In genomic region chr5:106575098-106575497, GRCm38 (mm10) we compare ENCODE assay signal across 8 mouse cellular contexts. TPM values are rescaled to one million over a fixed set of nuclear protein-coding genes. Genes with fewer than 3 reads are reported as not detected.
DNase-seq lines count a peak whose midpoint lies in the region; ATAC-seq and TF ChIP-seq lines count a peak whose summit lies in the region.
"Had no signal": no experiment of that assay in that cellular context is flagged by ENCODE, and none has a peak within 500 bp of the region (broad histone marks: within the 10 kb centered on the region; RNA-seq: fewer than 3 reads in every experiment).

No protein-coding gene starts in this region.

- peaks cover 19% of the 10 kb centered on the region for H3K4me1 ChIP-seq in forebrain, embryonic 16.5 days (replicated peaks; ENCODE audit: control insufficient read depth, insufficient read depth, low read length)
- H3K4me1 ChIP-seq in intestine, embryonic 16.5 days (ENCODE audit: control insufficient read depth, insufficient read depth, low read length): peaks cover 6% of the 10 kb centered on the region; the same call in 1 of the 2 replicates
- H3K4me1 ChIP-seq in neural tube, embryonic 13.5 days (replicated peaks): peaks cover 25% of the 10 kb centered on the region

- no peak for DNase-seq in left cerebral cortex, adult 2 months (ENCODE audit: extremely low spot score in 1 of 2, low spot score in 2 of 2)
- DNase-seq in left cerebral cortex, adult 18-20 months (ENCODE audit: low spot score in 2 of 2): no peak
- no peak for DNase-seq in adipocyte (ENCODE audit: low spot score)
- DNase-seq in adrenal gland, postnatal 14 days: no peak

- H3K27me3 ChIP-seq in forebrain, embryonic 16.5 days (replicated peaks; ENCODE audit: control insufficient read depth, insufficient read depth, low read length): peaks cover 45% of the 10 kb centered on the region
- H3K27me3 ChIP-seq in intestine, embryonic 16.5 days (replicated peaks; ENCODE audit: control insufficient read depth, insufficient read depth, low read length): peaks cover 10% of the 10 kb centered on the region
- peaks cover 79% of the 10 kb centered on the region for H3K27me3 ChIP-seq in neural tube, embryonic 13.5 days

- no peak overlapping the region for H3K9ac ChIP-seq in forebrain, embryonic 16.5 days (replicated peaks; ENCODE audit: low read depth, low read length)
- H3K9ac ChIP-seq in intestine, embryonic 16.5 days (ENCODE audit: low read depth, low read length): no peak overlapping the region
- no peak overlapping the region for H3K9ac ChIP-seq in neural tube, embryonic 13.5 days

- intact Hi-C loops in left cerebral cortex, adult 2 months (cut with DNase I): no loop called here

- peak overlapping the region; percentile 63; the same call in 1 of the 2 replicates for H3K4me3 ChIP-seq in left cerebral cortex, adult 2 months
- H3K4me3 ChIP-seq in forebrain, embryonic 16.5 days (replicated peaks; ENCODE audit: low read length): no peak overlapping the region
- no peak overlapping the region for H3K4me3 ChIP-seq in intestine, embryonic 16.5 days (ENCODE audit: low read length)
- peak overlapping the region; percentile 53 for H3K4me3 ChIP-seq in neural tube, embryonic 13.5 days
- H3K4me3 ChIP-seq: myocyte had no signal

- H3K4me2 ChIP-seq in forebrain, embryonic 16.5 days (ENCODE audit: low read length): 0 out of 2 replicates have a peak overlapping the region, but pooled peaks have one; percentile 80
- H3K4me2 ChIP-seq in intestine, embryonic 16.5 days (ENCODE audit: low read depth, low read length): peak overlapping the region; percentile 100
- peak overlapping the region; percentile 88 for H3K4me2 ChIP-seq in neural tube, embryonic 13.5 days

- no peaks in the 10 kb centered on the region for H3K36me3 ChIP-seq in forebrain, embryonic 16.5 days (ENCODE audit: control insufficient read depth, insufficient read depth)
- H3K36me3 ChIP-seq in intestine, embryonic 16.5 days (ENCODE audit: control insufficient read depth, insufficient read depth, low read length): no peaks in the 10 kb centered on the region
- H3K36me3 ChIP-seq in neural tube, embryonic 13.5 days: no peaks in the 10 kb centered on the region

- 29% methylated on average over 4 of the region's 4 CpGs for WGBS in forebrain, embryonic 16.5 days
- 30% methylated on average over 4 of the region's 4 CpGs for WGBS in intestine, embryonic 16.5 days
- WGBS in neural tube, embryonic 13.5 days: 23% methylated on average over 4 of the region's 4 CpGs

- H3K27ac ChIP-seq in left cerebral cortex, adult 2 months: no peak overlapping the region
- H3K27ac ChIP-seq in forebrain, embryonic 16.5 days (ENCODE audit: low read length): no peak overlapping the region
- H3K27ac ChIP-seq in intestine, embryonic 16.5 days (ENCODE audit: low read length): no peak overlapping the region
- no peak overlapping the region for H3K27ac ChIP-seq in neural tube, embryonic 13.5 days (replicated peaks)

- H3K9me3 ChIP-seq in forebrain, embryonic 16.5 days (ENCODE audit: control insufficient read depth, low read length): peaks cover 2% of the 10 kb centered on the region; the same call in 1 of the 2 replicates
- H3K9me3 ChIP-seq in intestine, embryonic 16.5 days (ENCODE audit: control insufficient read depth, low read length): no peaks in the 10 kb centered on the region
- no peaks in the 10 kb centered on the region for H3K9me3 ChIP-seq in neural tube, embryonic 13.5 days

- ATAC-seq in forebrain, embryonic 16.5 days: peak; percentile 2; the same call in 1 of the 2 replicates
- no peak for ATAC-seq in intestine, embryonic 16.5 days
- peak; percentile 19; the same call in 1 of the 2 replicates for ATAC-seq in neural tube, embryonic 13.5 days (ENCODE audit: low read depth)

- TF ChIP-seq CTCF in left cerebral cortex, adult 2 months (IDR thresholded peaks at IDR 0.05): no peak

RNA-seq across cellular contexts. Expression of gene Gm17304, which starts 33.8 kb away (rescaled TPM):
- not detected for total RNA-seq in left cerebral cortex, adult 2 months (2021)
- total RNA-seq in left cerebral cortex, adult 18-20 months (2021): not detected
- polyA plus RNA-seq in forebrain, embryonic 16.5 days (2015; fragmentation: Nextera tagmentation; extraction: Ambion mirVana): not detected in 2 replicates
- not detected in 2 replicates for polyA plus RNA-seq in intestine, embryonic 16.5 days (2015; fragmentation: Nextera tagmentation; extraction: Ambion mirVana)
- not detected in 2 replicates for polyA plus RNA-seq in neural tube, embryonic 13.5 days (2015; fragmentation: Nextera tagmentation; extraction: Ambion mirVana)
- not detected in 2 replicates for total RNA-seq in adrenal gland, postnatal 14 days (2021)
- polyA plus RNA-seq: myocyte had no signal

Comparison
In these comparisons a context has a peak if more than half of its experiments do, and no peak if none do; other contexts are left out.
1. H3K4me3 ChIP-seq: peak in left cerebral cortex, adult 2 months (single experiment) and neural tube, embryonic 13.5 days (single experiment); none in forebrain, embryonic 16.5 days (single experiment) and intestine, embryonic 16.5 days (single experiment).
2. Peak in every context shown above with its lines, with median percentiles within 50 percentile points of each other: H3K4me2 ChIP-seq.